Mouse (Mus musculus) liver, adult 2 months (tissue): ENCODE data around the gene Wwox.
A peak's percentile ranks its signal among the peaks of the same experiment; 100 is the strongest.

Experiments used
- CTCF ChIP-seq: fragments of 200-500 bp; IDR thresholded peaks from 2 replicates; pipeline ENCODE4 v1.5.1; 2011; ENCODE audit warnings: low read depth, low read length, control low read depth
- POLR2A ChIP-seq: fragments of 200-500 bp; IDR thresholded peaks from 2 replicates; pipeline ENCODE4 v1.6.1; 2011; ENCODE audit warnings: low read length, control low read depth; ENCODE audit not compliant: insufficient read depth; ENCODE audit errors: extremely low read depth

GRCm38 (mm10) chr8:114715318-114716070, 276.0 kb downstream of the Wwox start:
- peak; percentile 69 for TF ChIP-seq CTCF
- TF ChIP-seq POLR2A, result no peak
